Mouse (Mus musculus): Measurements from ENCODE around the gene Crtc2. TPM values are rescaled to one million over a fixed set of nuclear protein-coding genes. Genes with fewer than 3 reads are reported as not detected.

Crtc2 gene
- total and polyA plus RNA-seq, 3 experiments: 9.6 to 68.9 (median 67.0) TPM

DNA sequence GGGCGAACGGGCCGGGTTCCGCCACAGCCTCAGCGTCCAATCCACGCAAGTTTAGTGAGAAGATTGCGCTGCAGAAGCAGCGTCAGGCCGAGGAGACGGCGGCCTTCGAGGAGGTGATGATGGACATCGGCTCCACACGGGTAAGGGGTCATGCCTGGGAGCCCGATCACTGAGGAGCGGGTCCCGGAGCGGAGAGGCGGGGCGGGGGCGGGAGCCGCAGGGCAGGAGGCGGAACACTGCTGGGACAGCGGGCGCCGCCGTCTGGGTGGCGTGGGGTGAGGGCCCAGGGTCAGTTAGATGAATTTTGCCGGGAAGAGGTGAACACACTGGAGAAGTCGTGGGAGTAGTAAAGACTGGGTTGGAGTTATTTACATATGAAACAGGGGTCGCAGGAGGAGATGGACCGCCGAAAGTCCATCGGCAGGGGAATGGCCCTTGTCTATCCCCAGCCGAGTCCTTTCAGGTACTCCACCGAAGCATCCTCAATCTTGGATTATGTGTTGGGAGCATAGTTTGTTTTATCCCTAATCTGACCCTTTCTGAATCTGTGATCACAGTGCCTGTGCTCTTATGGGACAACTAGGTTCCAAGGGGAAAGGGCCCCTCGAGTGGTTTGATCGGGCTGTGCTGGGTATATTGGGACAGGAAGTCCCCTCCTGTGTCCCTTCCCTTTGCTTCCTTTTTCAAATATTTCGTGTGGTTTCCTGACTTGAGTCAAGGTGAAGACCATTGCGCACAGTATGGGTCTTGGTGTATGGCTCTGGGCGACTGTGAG, 643 bp downstream of the Crtc2 start:
- DNase-seq (ENCODE audit: low spot score) (peak; percentile 49), ATAC-seq (ENCODE audit: extremely low read depth, insufficient number of reproducible peaks, low FRiP score, poor library complexity, severe bottlenecking) (no peak)
- Histone ChIP-seq H3K4me3 (ENCODE audit: low read depth, low read length) (peak overlapping the region; percentile 99), H3K9me3 (replicated peaks) (no peaks in the 10 kb centered on the region), H3K36me3 (replicated peaks) (peaks cover 63% of the 10 kb centered on the region), H3K27me3 (ENCODE audit: insufficient read depth, low read length) (no peaks in the 10 kb centered on the region), H3K4me1 (ENCODE audit: insufficient read depth, low read depth, low read length) (peaks cover 28% of the 10 kb centered on the region)
- no peak for TF ChIP-seq GATA2 (IDR thresholded peaks at IDR 0.05; ENCODE audit: borderline replicate concordance, low read depth, low read length)
- no peak for TF ChIP-seq POLR2AphosphoS5 (IDR thresholded peaks at IDR 0.05; ENCODE audit: insufficient replicate concordance, low read depth, low read length)
- TF ChIP-seq TAL1 (conservative IDR thresholded peaks at IDR 0.05; ENCODE audit: low read depth, low read length): no peak
- TF ChIP-seq CTCF (IDR thresholded peaks at IDR 0.05; ENCODE audit: low read depth, low read length): no peak
- TF ChIP-seq GATA1 (IDR thresholded peaks at IDR 0.05; ENCODE audit: borderline replicate concordance, low read length): no peak

GRCm38 (mm10) chr3:90255194-90255565, 1.2 kb downstream of the Crtc2 start:
- Histone ChIP-seq H3K9me3 (replicated peaks) (no peaks in the 10 kb centered on the region), H3K4me1 (ENCODE audit: insufficient read depth, low read depth, low read length) (peaks cover 27% of the 10 kb centered on the region), H3K36me3 (replicated peaks) (peaks cover 64% of the 10 kb centered on the region), H3K27me3 (ENCODE audit: insufficient read depth, low read length) (no peaks in the 10 kb centered on the region), H3K4me3 (ENCODE audit: low read depth, low read length) (peak overlapping the region; percentile 99)
- ATAC-seq (ENCODE audit: extremely low read depth, insufficient number of reproducible peaks, low FRiP score, poor library complexity, severe bottlenecking) (no peak), DNase-seq (ENCODE audit: low spot score) (no peak)
- no peak for TF ChIP-seq GATA1 (IDR thresholded peaks at IDR 0.05; ENCODE audit: borderline replicate concordance, low read length)
- no peak for TF ChIP-seq GATA2 (IDR thresholded peaks at IDR 0.05; ENCODE audit: borderline replicate concordance, low read depth, low read length)
- TF ChIP-seq POLR2AphosphoS5 (IDR thresholded peaks at IDR 0.05; ENCODE audit: insufficient replicate concordance, low read depth, low read length): no peak
- no peak for TF ChIP-seq TAL1 (conservative IDR thresholded peaks at IDR 0.05; ENCODE audit: low read depth, low read length)
- TF ChIP-seq CTCF (IDR thresholded peaks at IDR 0.05; ENCODE audit: low read depth, low read length): no peak

GRCm38 (mm10) chr3:90255784-90256353, 1.9 kb downstream of the Crtc2 start:
- H3K36me3 ChIP-seq (replicated peaks): peaks cover 64% of the 10 kb centered on the region
- H3K4me3 ChIP-seq (ENCODE audit: low read depth, low read length): no peak overlapping the region
- H3K27me3 ChIP-seq (ENCODE audit: insufficient read depth, low read length): no peaks in the 10 kb centered on the region
- TF ChIP-seq GATA1 (IDR thresholded peaks at IDR 0.05; ENCODE audit: borderline replicate concordance, low read length): no peak
- TF ChIP-seq POLR2AphosphoS5 (IDR thresholded peaks at IDR 0.05; ENCODE audit: insufficient replicate concordance, low read depth, low read length): no peak
- TF ChIP-seq TAL1 (conservative IDR thresholded peaks at IDR 0.05; ENCODE audit: low read depth, low read length): no peak
- TF ChIP-seq CTCF (IDR thresholded peaks at IDR 0.05; ENCODE audit: low read depth, low read length): no peak
- no peak for TF ChIP-seq GATA2 (IDR thresholded peaks at IDR 0.05; ENCODE audit: borderline replicate concordance, low read depth, low read length)
- H3K4me1 ChIP-seq (ENCODE audit: insufficient read depth, low read depth, low read length): peaks cover 24% of the 10 kb centered on the region
- no peaks in the 10 kb centered on the region for H3K9me3 ChIP-seq (replicated peaks)
- no peak for DNase-seq (ENCODE audit: low spot score)
- no peak for ATAC-seq (ENCODE audit: extremely low read depth, insufficient number of reproducible peaks, low FRiP score, poor library complexity, severe bottlenecking)

DNA sequence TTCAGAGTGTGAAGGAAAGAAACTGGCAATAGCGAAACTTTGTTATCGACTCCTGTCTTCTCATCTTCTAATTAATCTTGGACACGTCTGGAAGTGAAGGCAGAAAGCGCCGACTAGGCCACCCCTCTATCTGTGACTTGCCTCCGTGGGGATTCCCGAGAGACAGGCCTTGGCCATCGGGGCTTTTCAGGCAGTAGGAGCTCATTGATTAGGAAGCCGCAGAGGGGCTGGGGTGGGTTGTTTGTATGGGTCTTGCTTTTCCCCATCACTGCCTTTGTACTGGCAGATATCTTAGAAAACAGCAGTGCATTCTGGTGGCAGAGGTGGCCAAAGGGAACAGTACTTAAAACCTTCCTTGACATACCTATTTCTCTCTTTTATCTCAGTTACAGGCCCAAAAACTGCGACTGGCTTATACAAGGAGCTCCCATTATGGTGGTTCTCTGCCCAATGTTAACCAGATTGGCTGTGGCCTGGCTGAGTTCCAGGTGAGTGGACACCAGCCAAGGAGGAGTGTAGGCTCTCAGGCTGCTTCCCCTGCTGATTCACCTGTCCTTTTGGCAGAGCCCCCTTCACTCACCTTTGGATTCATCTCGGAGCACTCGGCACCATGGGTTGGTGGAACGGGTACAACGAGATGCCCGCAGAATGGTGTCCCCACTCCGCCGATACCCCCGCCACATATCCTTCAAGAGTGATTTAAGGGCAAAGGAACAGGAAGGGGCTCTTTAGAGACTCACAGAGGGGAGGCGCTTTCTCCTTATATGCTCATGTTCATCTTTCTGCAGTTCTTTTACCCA, 3.0 kb downstream of the Crtc2 start:
- ATAC-seq (ENCODE audit: extremely low read depth, insufficient number of reproducible peaks, low FRiP score, poor library complexity, severe bottlenecking) (no peak), DNase-seq (ENCODE audit: low spot score) (no peak)
- Histone ChIP-seq H3K9me3 (replicated peaks) (no peaks in the 10 kb centered on the region), H3K4me1 (ENCODE audit: insufficient read depth, low read depth, low read length) (peaks cover 20% of the 10 kb centered on the region), H3K4me3 (ENCODE audit: low read depth, low read length) (no peak overlapping the region), H3K36me3 (replicated peaks) (peaks cover 64% of the 10 kb centered on the region), H3K27me3 (ENCODE audit: insufficient read depth, low read length) (no peaks in the 10 kb centered on the region)
- TF ChIP-seq GATA1 (IDR thresholded peaks at IDR 0.05; ENCODE audit: borderline replicate concordance, low read length): no peak

GRCm38 (mm10) chr3:90258521-90258920, 4.6 kb downstream of the Crtc2 start:
- ATAC-seq (ENCODE audit: extremely low read depth, insufficient number of reproducible peaks, low FRiP score, poor library complexity, severe bottlenecking) (no peak), DNase-seq (ENCODE audit: low spot score) (no peak)
- Histone ChIP-seq H3K36me3 (replicated peaks) (peaks cover 78% of the 10 kb centered on the region), H3K27me3 (ENCODE audit: insufficient read depth, low read length) (no peaks in the 10 kb centered on the region), H3K4me3 (ENCODE audit: low read depth, low read length) (no peak overlapping the region), H3K4me1 (ENCODE audit: insufficient read depth, low read depth, low read length) (peaks cover 24% of the 10 kb centered on the region), H3K9me3 (replicated peaks) (no peaks in the 10 kb centered on the region)
- TF ChIP-seq TAL1 (conservative IDR thresholded peaks at IDR 0.05; ENCODE audit: low read depth, low read length): no peak
- TF ChIP-seq GATA1 (IDR thresholded peaks at IDR 0.05; ENCODE audit: borderline replicate concordance, low read length): no peak
- TF ChIP-seq POLR2AphosphoS5 (IDR thresholded peaks at IDR 0.05; ENCODE audit: insufficient replicate concordance, low read depth, low read length): no peak
- TF ChIP-seq GATA2 (IDR thresholded peaks at IDR 0.05; ENCODE audit: borderline replicate concordance, low read depth, low read length): no peak
- TF ChIP-seq CTCF (IDR thresholded peaks at IDR 0.05; ENCODE audit: low read depth, low read length): no peak

- H3K27me3 ChIP-seq (ENCODE audit: insufficient read depth, low read length): no peaks in the 10 kb centered on the region
- no peak overlapping the region for H3K4me3 ChIP-seq (ENCODE audit: low read depth, low read length)
- peaks cover 75% of the 10 kb centered on the region for H3K36me3 ChIP-seq (replicated peaks)
- DNase-seq (ENCODE audit: low spot score) (no peak), ATAC-seq (ENCODE audit: extremely low read depth, insufficient number of reproducible peaks, low FRiP score, poor library complexity, severe bottlenecking) (no peak)
- H3K4me1 ChIP-seq (ENCODE audit: insufficient read depth, low read depth, low read length): peaks cover 42% of the 10 kb centered on the region
- no peaks in the 10 kb centered on the region for H3K9me3 ChIP-seq (replicated peaks)
- no peak for TF ChIP-seq CTCF (IDR thresholded peaks at IDR 0.05; ENCODE audit: low read depth, low read length)
- TF ChIP-seq GATA1 (IDR thresholded peaks at IDR 0.05; ENCODE audit: borderline replicate concordance, low read length): no peak
- TF ChIP-seq TAL1 (conservative IDR thresholded peaks at IDR 0.05; ENCODE audit: low read depth, low read length): no peak
- TF ChIP-seq GATA2 (IDR thresholded peaks at IDR 0.05; ENCODE audit: borderline replicate concordance, low read depth, low read length): no peak
- no peak for TF ChIP-seq POLR2AphosphoS5 (IDR thresholded peaks at IDR 0.05; ENCODE audit: insufficient replicate concordance, low read depth, low read length)
Observed at GRCm38 (mm10) chr3:90263121-90263771, 9.3 kb downstream of the Crtc2 start.
